Mouse (Mus musculus) CD4-positive, CD25-positive, alpha-beta regulatory T cell, adult 2 months (primary cell): ENCODE measurements around the gene 1700029J07Rik.

ENCODE experiments used
- DNase-seq: peaks from one replicate; pipeline ENCODE4 v3.0.0-alpha.2; 2012; ENCODE audit warnings: low read depth, low spot score

Gene 1700029J07Rik

GRCm38 (mm10) chr8:45975126-45975836 is at the start of gene 1700029J07Rik, which contains the start of gene Ufsp2:
Gene 1700029J07Rik, minus strand, starts transcription at chr8:45975252.
Gene Ufsp2, plus strand, starts transcription at chr8:45975528.
- peak; percentile 99 for DNase-seq

GRCm38 (mm10) chr8:46024392-46024791 is 49.3 kb upstream of the 1700029J07Rik start:
- no peak for DNase-seq

GRCm38 (mm10) chr8:46022758-46023157 is 47.7 kb upstream of the 1700029J07Rik start:
- DNase-seq = no peak

- no peak for DNase-seq
Observed at GRCm38 (mm10) chr8:46022203-46022602, 47.2 kb upstream of the 1700029J07Rik start.

GRCm38 (mm10) chr8:46010746-46011680 is 36.0 kb upstream of the 1700029J07Rik start:
- no peak for DNase-seq

- DNase-seq = no peak
Observed at GRCm38 (mm10) chr8:46010306-46010705, 35.3 kb upstream of the 1700029J07Rik start.

- no peak for DNase-seq
Observed at GRCm38 (mm10) chr8:46007050-46007672, 32.1 kb upstream of the 1700029J07Rik start.

- DNase-seq = no peak
Observed at GRCm38 (mm10) chr8:46005596-46005995, 30.5 kb upstream of the 1700029J07Rik start, which contains the start of gene Ankrd37. Gene Ankrd37, minus strand, starts transcription at chr8:46005707.

- peak; percentile 99 for DNase-seq
Observed at GRCm38 (mm10) chr8:45999784-46000705, 25.0 kb upstream of the 1700029J07Rik start.

- peak; percentile 47 for DNase-seq
Observed at GRCm38 (mm10) chr8:45999138-45999783, 24.2 kb upstream of the 1700029J07Rik start, which contains the start of gene Lrp2bp. Gene Lrp2bp, plus strand, starts transcription at chr8:45999303.

- DNase-seq = no peak
Observed at GRCm38 (mm10) chr8:45998228-45998627, 23.2 kb upstream of the 1700029J07Rik start.

- DNase-seq = no peak
Observed at GRCm38 (mm10) chr8:45995576-45995975, 20.5 kb upstream of the 1700029J07Rik start.

- DNase-seq = peak; percentile 60
Observed at GRCm38 (mm10) chr8:45994111-45994510, 19.1 kb upstream of the 1700029J07Rik start.

- no peak for DNase-seq
Observed at GRCm38 (mm10) chr8:45990631-45991310, 15.7 kb upstream of the 1700029J07Rik start.

GRCm38 (mm10) chr8:45988189-45988588 is 13.1 kb upstream of the 1700029J07Rik start:
- DNase-seq = no peak

GRCm38 (mm10) chr8:45986665-45987064 is 11.6 kb upstream of the 1700029J07Rik start:
- no peak for DNase-seq

- no peak for DNase-seq
Observed at GRCm38 (mm10) chr8:45975837-45976468, 901 bp upstream of the 1700029J07Rik start.

GRCm38 (mm10) chr8:45973988-45974505 is 1.0 kb downstream of the 1700029J07Rik start:
- no peak for DNase-seq

- DNase-seq = peak; percentile 26
Observed at GRCm38 (mm10) chr8:45970894-45971293, 4.2 kb downstream of the 1700029J07Rik start.
